Mouse (Mus musculus): ENCODE data around the gene Ano6. TPM values are rescaled to one million over a fixed set of nuclear protein-coding genes. Genes with fewer than 3 reads are reported as not detected.

Gene Ano6
- polyA plus RNA-seq, 1 experiment: 172 TPM

DNA sequence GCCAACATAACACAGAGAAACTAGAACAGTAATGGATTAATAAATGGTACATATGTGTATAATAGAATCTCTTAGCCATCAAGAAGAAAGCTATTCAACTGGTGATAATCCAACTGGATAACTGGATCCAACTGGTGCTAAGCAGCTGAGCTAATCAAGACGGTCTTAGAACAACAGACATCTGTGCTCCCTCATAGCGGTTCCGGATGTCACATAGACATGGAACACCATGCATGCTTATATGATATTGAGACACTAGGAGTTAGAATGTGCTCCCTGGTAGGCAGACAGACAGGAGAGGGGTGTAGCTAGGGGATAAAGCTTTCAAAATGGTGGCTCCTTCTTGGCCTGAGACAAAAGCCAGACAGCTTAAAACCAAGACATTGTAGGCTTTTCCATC, 197.3 kb downstream of the Ano6 start:
- no peaks in the 10 kb centered on the region for H3K36me3 ChIP-seq (ENCODE audit: control insufficient read depth, insufficient read depth, low read length)
- TF ChIP-seq CTCF (IDR thresholded peaks at IDR 0.05; ENCODE audit: extremely low read depth, insufficient read length, insufficient replicate concordance, low read depth, low read length) (no peak), POLR2A (IDR thresholded peaks at IDR 0.05; ENCODE audit: low read depth, low read length) (no peak)
- H3K4me1 ChIP-seq (ENCODE audit: control insufficient read depth, insufficient read depth, insufficient read length, low read length): peaks cover 4% of the 10 kb centered on the region; the same call in 1 of the 2 replicates
- no peaks in the 10 kb centered on the region for H3K27me3 ChIP-seq (ENCODE audit: control insufficient read depth, insufficient read depth, low read length)
- WGBS: 92% methylated on average over 3 of the region's 3 CpGs
- no peak overlapping the region for H3K4me3 ChIP-seq (ENCODE audit: low read depth, low read length)
- H3K27ac ChIP-seq (ENCODE audit: insufficient read depth, low read depth, low read length): no peak overlapping the region

DNA sequence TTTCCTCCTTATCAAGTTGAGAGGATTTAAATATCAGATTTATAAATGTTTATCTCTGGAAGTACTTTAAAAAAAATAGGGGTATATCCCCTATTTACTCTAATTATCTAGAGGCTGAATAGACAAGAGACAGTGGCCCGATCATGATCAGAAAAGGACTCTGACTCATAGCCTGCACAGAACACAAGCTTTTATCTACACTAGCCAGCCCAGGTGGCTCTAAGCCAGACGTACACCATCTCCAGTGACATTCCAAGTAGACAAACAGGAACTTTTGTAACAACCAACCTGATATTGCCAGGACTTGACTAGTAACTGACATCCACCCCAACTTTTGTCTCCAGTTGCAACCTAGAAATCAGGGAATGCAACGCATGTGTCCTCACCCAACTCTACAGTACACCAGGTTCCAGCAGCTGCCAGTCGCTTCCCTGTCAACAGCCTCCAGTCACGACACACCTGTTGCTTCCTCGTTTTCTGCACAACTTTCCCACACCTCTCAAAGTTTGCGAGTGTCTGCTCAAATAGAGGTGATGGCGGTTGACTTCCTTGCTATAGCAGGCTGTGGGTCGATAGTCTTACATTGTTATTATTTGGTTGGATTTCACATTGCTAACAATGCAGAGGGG, 199.0 kb downstream of the Ano6 start:
- H3K4me3 ChIP-seq (ENCODE audit: low read depth, low read length): no peak overlapping the region
- no peak overlapping the region for H3K27ac ChIP-seq (ENCODE audit: insufficient read depth, low read depth, low read length)
- H3K36me3 ChIP-seq (ENCODE audit: control insufficient read depth, insufficient read depth, low read length): no peaks in the 10 kb centered on the region
- TF ChIP-seq CTCF (IDR thresholded peaks at IDR 0.05; ENCODE audit: extremely low read depth, insufficient read length, insufficient replicate concordance, low read depth, low read length): no peak
- no peak for TF ChIP-seq POLR2A (IDR thresholded peaks at IDR 0.05; ENCODE audit: low read depth, low read length)
- H3K27me3 ChIP-seq (ENCODE audit: control insufficient read depth, insufficient read depth, low read length): no peaks in the 10 kb centered on the region
- 35% methylated on average over 9 of the region's 9 CpGs for WGBS
- H3K4me1 ChIP-seq (ENCODE audit: control insufficient read depth, insufficient read depth, insufficient read length, low read length): peaks cover 4% of the 10 kb centered on the region; the same call in 1 of the 2 replicates

DNA sequence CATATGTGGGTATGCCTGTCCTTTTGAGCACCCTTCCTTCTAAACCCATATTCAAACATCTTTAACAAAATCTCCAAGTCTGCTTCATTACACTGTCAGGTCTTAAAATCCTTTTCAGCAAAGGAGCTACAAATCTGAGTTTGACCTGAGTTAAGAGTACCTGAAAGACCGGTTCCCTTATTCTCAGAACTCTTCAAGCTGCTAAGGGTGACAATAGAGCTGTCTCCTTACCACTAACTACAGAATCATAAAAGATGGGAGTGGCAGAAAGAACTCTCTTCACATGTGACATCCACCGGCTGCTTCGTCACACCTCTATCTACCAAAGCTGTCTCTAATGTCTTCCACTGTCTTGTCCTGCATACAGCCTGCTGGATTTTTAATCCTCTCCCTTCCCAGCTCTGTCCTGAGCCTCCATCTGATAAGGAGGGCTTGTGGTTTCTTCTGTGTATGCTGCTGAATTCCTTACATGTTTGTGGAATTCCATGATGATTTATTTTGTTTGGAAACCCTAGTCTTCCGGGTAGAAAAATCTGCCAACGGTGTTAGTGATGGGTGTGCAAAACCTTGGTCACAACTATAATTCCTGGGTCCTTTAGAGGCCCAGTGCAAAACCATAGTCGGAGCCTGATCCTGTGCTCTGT, 212.4 kb downstream of the Ano6 start:
- H3K4me1 ChIP-seq (ENCODE audit: control insufficient read depth, insufficient read depth, insufficient read length, low read length): no peaks in the 10 kb centered on the region
- H3K27me3 ChIP-seq (ENCODE audit: control insufficient read depth, insufficient read depth, low read length): no peaks in the 10 kb centered on the region
- no peak overlapping the region for H3K27ac ChIP-seq (ENCODE audit: insufficient read depth, low read depth, low read length)
- H3K4me3 ChIP-seq (ENCODE audit: low read depth, low read length): no peak overlapping the region
- H3K36me3 ChIP-seq (ENCODE audit: control insufficient read depth, insufficient read depth, low read length): no peaks in the 10 kb centered on the region
- WGBS: 21% methylated on average over 6 of the region's 6 CpGs
- TF ChIP-seq POLR2A (IDR thresholded peaks at IDR 0.05; ENCODE audit: low read depth, low read length) (no peak), CTCF (IDR thresholded peaks at IDR 0.05; ENCODE audit: extremely low read depth, insufficient read length, insufficient replicate concordance, low read depth, low read length) (no peak)

DNA sequence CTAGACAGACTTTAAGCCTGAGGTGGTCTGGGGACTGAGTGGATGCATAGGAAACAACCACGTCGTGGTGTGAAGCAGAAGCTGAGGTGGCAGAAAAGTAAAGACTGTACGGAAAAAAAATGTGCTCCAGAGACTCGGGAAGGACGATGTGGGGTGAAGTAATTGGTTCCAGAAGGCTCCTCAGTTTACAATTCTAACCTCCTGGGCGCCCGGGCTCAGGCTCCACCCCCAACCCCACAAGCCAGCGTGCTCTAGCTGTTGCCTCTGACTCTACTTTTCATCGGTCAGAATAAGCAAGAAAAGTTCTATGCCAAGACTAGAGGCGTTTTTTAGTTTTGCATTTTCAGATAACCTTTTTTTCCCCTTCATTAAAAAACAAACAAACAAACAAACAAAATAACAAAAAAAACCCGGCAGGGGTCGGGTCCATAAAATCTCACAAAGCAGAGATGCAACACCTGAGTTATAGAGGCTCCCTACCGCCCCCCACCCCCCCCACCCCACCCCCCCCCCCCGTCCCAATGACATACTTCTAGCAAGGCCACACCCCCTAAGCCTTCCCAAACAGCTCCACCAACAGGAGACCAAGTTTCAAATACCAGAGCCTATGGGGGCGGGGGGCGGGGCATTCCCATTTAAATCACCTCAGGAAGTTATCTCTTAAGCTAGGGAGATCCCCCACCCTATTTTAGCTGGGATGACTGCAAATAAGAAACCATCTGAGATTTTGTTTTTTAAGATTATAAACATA, 221.2 kb downstream of the Ano6 start:
- WGBS: 83% methylated on average over 16 of the region's 16 CpGs
- Histone ChIP-seq H3K27me3 (ENCODE audit: control insufficient read depth, insufficient read depth, low read length) (no peaks in the 10 kb centered on the region), H3K4me3 (ENCODE audit: low read depth, low read length) (no peak overlapping the region), H3K36me3 (ENCODE audit: control insufficient read depth, insufficient read depth, low read length) (no peaks in the 10 kb centered on the region), H3K4me1 (ENCODE audit: control insufficient read depth, insufficient read depth, insufficient read length, low read length) (no peaks in the 10 kb centered on the region), H3K27ac (ENCODE audit: insufficient read depth, low read depth, low read length) (no peak overlapping the region)
- TF ChIP-seq CTCF (IDR thresholded peaks at IDR 0.05; ENCODE audit: extremely low read depth, insufficient read length, insufficient replicate concordance, low read depth, low read length) (no peak), POLR2A (IDR thresholded peaks at IDR 0.05; ENCODE audit: low read depth, low read length) (no peak)

DNA sequence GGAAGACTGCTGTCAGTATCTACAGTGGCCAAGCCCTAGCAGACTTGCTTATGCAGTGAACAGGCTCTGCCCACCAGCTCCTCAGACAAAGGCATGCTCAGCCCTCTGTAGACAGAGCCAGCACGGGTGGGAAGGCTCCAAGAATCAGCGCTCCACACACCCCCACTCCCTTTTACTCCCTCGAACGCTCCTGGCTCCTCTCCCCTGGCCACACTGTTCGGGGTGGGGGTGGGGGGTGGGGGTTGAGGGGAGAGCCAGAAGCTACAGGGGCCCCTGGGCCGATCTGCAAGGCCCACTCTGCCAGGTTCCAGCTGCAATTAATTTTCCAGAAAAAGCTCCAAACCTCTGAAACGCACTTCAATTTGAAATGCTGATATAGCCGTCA, 221.7 kb downstream of the Ano6 start:
- no peak for TF ChIP-seq CTCF (IDR thresholded peaks at IDR 0.05; ENCODE audit: extremely low read depth, insufficient read length, insufficient replicate concordance, low read depth, low read length)
- no peak for TF ChIP-seq POLR2A (IDR thresholded peaks at IDR 0.05; ENCODE audit: low read depth, low read length)
- WGBS: 65% methylated on average over 8 of the region's 8 CpGs
- Histone ChIP-seq H3K27ac (ENCODE audit: insufficient read depth, low read depth, low read length) (no peak overlapping the region), H3K27me3 (ENCODE audit: control insufficient read depth, insufficient read depth, low read length) (no peaks in the 10 kb centered on the region), H3K4me3 (ENCODE audit: low read depth, low read length) (no peak overlapping the region), H3K36me3 (ENCODE audit: control insufficient read depth, insufficient read depth, low read length) (no peaks in the 10 kb centered on the region), H3K4me1 (ENCODE audit: control insufficient read depth, insufficient read depth, insufficient read length, low read length) (no peaks in the 10 kb centered on the region)

DNA sequence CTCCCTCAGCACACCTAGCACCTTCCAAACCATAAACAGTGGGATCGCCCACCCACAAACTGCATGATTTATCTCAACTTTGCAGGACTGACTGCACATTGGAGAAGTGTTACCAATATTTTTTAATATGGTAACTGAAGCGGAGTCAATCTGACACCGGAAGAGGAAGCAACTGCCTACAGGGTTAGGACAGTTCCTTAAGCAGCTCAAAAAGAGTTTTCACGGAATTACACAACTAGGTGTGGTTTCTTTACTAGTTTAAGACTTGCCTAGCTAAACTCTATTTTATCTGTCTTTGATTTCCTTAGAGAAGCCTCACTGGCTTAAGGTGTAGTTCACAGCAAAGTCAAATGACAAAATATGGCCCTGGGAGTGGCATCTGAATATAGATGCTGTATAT, 223.9 kb downstream of the Ano6 start:
- Histone ChIP-seq H3K36me3 (ENCODE audit: control insufficient read depth, insufficient read depth, low read length) (no peaks in the 10 kb centered on the region), H3K4me1 (ENCODE audit: control insufficient read depth, insufficient read depth, insufficient read length, low read length) (no peaks in the 10 kb centered on the region), H3K4me3 (ENCODE audit: low read depth, low read length) (no peak overlapping the region), H3K27me3 (ENCODE audit: control insufficient read depth, insufficient read depth, low read length) (no peaks in the 10 kb centered on the region), H3K27ac (ENCODE audit: insufficient read depth, low read depth, low read length) (no peak overlapping the region)
- TF ChIP-seq POLR2A (IDR thresholded peaks at IDR 0.05; ENCODE audit: low read depth, low read length) (no peak), CTCF (IDR thresholded peaks at IDR 0.05; ENCODE audit: extremely low read depth, insufficient read length, insufficient replicate concordance, low read depth, low read length) (no peak)
- WGBS: 86% methylated on average over 4 of the region's 4 CpGs

DNA sequence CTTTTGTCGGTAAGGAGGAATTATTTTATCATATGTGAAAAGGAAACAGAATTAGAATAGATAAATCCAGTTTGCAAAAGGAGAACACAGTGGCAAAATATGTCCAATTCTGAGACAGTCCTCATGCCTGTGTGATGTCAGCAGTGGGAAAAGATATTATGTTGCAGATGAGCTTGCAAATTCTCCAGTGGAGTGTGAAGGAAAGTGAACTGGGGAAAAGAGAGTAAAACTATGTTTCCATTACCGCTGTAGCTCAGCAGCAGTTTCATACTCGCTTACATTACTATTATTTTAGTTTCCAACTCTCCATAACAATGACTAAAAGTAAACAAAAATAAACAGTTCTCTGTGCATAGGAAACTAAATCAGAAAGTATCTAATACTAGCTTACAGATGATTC, 229.8 kb downstream of the Ano6 start:
- H3K4me3 ChIP-seq (ENCODE audit: low read depth, low read length): no peak overlapping the region
- no peaks in the 10 kb centered on the region for H3K36me3 ChIP-seq (ENCODE audit: control insufficient read depth, insufficient read depth, low read length)
- no peak overlapping the region for H3K27ac ChIP-seq (ENCODE audit: insufficient read depth, low read depth, low read length)
- H3K27me3 ChIP-seq (ENCODE audit: control insufficient read depth, insufficient read depth, low read length): no peaks in the 10 kb centered on the region
- WGBS: 87% methylated on average over 3 of the region's 3 CpGs
- TF ChIP-seq POLR2A (IDR thresholded peaks at IDR 0.05; ENCODE audit: low read depth, low read length) (no peak), CTCF (IDR thresholded peaks at IDR 0.05; ENCODE audit: extremely low read depth, insufficient read length, insufficient replicate concordance, low read depth, low read length) (no peak)
- H3K4me1 ChIP-seq (ENCODE audit: control insufficient read depth, insufficient read depth, insufficient read length, low read length): no peaks in the 10 kb centered on the region

All from small intestine, adult 2 months (tissue).